Mouse (Mus musculus): ENCODE results near the gene 1700025G04Rik.

- TF ChIP-seq CTCF (IDR thresholded peaks at IDR 0.05; ENCODE audit: borderline replicate concordance, control insufficient read depth, extremely low read depth, insufficient read depth, low read length, poor library complexity) (no peak), POLR2A (IDR thresholded peaks at IDR 0.05; ENCODE audit: control insufficient read depth, extremely low read depth, insufficient read depth, low read length, poor library complexity) (no peak)
Measured at GRCm38 (mm10) chr1:151879308-151879850, 210.5 kb downstream of the 1700025G04Rik start.

Data from thymus, adult 2 months (tissue).